Mouse (Mus musculus): ENCODE data around the gene Mrps27. TPM values are rescaled to one million over a fixed set of nuclear protein-coding genes. Genes with fewer than 3 reads are reported as not detected.

The Mrps27 gene
- polyA plus RNA-seq, 1 experiment from 2014 or later, result 63.4 TPM

DNA sequence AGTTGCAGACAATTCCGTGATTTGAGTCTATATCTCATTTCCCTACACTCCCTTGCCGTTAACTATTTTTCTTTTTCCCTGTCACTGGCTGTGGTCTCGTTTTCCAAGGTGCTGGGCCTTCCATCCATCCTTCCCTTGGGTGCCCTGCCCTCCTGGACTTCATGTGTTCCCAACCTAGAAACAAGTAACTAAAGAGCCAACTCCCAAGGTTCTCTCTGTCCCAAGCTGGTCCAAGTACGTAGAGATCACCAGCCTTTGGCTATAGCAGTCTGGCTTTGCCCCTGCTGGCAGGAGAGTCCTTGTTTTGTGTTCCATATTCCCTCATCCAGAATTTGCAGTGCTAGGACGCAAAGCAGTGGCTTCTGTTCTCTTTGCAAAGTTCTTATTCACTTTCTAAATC, 106.7 kb downstream of the Mrps27 start:
- Histone ChIP-seq H3K9me3 (ENCODE audit: control insufficient read depth, low read length) (no peaks in the 10 kb centered on the region), H3K27me3 (ENCODE audit: control insufficient read depth, insufficient read depth, low read length) (no peaks in the 10 kb centered on the region), H3K27ac (ENCODE audit: low read depth, low read length) (0 out of 2 replicates have a peak overlapping the region, but pooled peaks have one; percentile 12), H3K4me3 (ENCODE audit: low read depth, low read length) (no peak overlapping the region), H3K36me3 (ENCODE audit: control insufficient read depth, insufficient read depth, low read length) (no peaks in the 10 kb centered on the region), H3K4me1 (replicated peaks; ENCODE audit: control insufficient read depth, insufficient read depth, low read length) (peaks cover 25% of the 10 kb centered on the region), H3K4me2 (ENCODE audit: low read depth, low read length, severe bottlenecking) (no peak overlapping the region), H3K9ac (ENCODE audit: low read length) (no peak overlapping the region)
- DNase-seq (ENCODE audit: low spot score) (no peak), ATAC-seq (replicated peaks; ENCODE audit: low FRiP score) (no peak)
- WGBS, result 87% methylated on average over 5 of the region's 5 CpGs

DNA sequence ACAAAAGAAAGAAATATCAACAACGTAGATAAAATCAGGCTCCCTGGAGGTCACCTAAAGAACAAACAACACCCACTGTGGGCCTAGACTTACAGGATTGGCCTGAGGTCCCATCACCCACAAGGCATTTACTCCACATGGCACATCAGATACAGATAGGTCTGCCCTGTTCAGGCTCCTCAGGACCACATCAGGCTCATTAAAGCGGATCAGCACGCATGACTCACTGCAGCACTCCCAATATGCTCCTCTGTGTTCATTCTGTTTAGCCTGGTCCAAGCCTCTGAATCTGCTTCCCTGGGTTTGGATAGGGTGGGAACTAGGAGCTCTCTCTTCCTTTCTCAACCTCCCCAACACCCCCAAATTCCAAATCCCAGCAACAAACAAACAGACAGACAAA, 107.9 kb downstream of the Mrps27 start:
- DNase-seq (ENCODE audit: low spot score) (no peak), ATAC-seq (replicated peaks; ENCODE audit: low FRiP score) (no peak)
- 88% methylated on average over 3 of the region's 3 CpGs for WGBS
- peaks cover 17% of the 10 kb centered on the region for H3K4me1 ChIP-seq (replicated peaks; ENCODE audit: control insufficient read depth, insufficient read depth, low read length)
- no peaks in the 10 kb centered on the region for H3K36me3 ChIP-seq (ENCODE audit: control insufficient read depth, insufficient read depth, low read length)
- H3K9me3 ChIP-seq (ENCODE audit: control insufficient read depth, low read length), result no peaks in the 10 kb centered on the region
- no peak overlapping the region for H3K4me2 ChIP-seq (ENCODE audit: low read depth, low read length, severe bottlenecking)
- no peaks in the 10 kb centered on the region for H3K27me3 ChIP-seq (ENCODE audit: control insufficient read depth, insufficient read depth, low read length)
- no peak overlapping the region for H3K27ac ChIP-seq (ENCODE audit: low read depth, low read length)
- no peak overlapping the region for H3K4me3 ChIP-seq (ENCODE audit: low read depth, low read length)
- H3K9ac ChIP-seq (ENCODE audit: low read length), result no peak overlapping the region

DNA sequence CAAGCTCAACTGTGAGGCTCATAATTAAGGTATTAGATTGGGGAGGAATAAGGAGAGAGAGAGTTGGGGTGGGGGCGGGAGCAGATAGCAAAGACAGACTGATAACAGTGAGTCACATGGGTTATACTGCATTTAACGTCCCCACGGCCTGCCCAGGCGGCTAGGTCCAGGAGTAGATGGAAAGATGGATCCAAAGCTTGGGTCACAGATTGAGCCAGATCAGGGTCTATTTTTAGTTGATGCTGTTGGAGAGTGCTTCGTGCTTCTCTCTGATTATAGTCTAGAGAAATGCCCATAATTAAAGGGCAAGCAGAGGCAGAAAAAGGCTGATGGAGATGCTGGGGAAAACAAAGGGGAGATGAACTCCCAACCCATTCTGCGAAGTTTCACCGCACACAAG, 110.4 kb downstream of the Mrps27 start:
- Histone ChIP-seq H3K4me3 (ENCODE audit: low read depth, low read length) (no peak overlapping the region), H3K9me3 (ENCODE audit: control insufficient read depth, low read length) (no peaks in the 10 kb centered on the region), H3K9ac (ENCODE audit: low read length) (no peak overlapping the region), H3K4me1 (replicated peaks; ENCODE audit: control insufficient read depth, insufficient read depth, low read length) (0 out of 2 replicates have a peak, but pooled peaks cover 8% of the 10 kb centered on the region), H3K27ac (ENCODE audit: low read depth, low read length) (no peak overlapping the region), H3K36me3 (ENCODE audit: control insufficient read depth, insufficient read depth, low read length) (no peaks in the 10 kb centered on the region), H3K27me3 (ENCODE audit: control insufficient read depth, insufficient read depth, low read length) (no peaks in the 10 kb centered on the region), H3K4me2 (ENCODE audit: low read depth, low read length, severe bottlenecking) (no peak overlapping the region)
- DNase-seq (ENCODE audit: low spot score), result no peak
- ATAC-seq (replicated peaks; ENCODE audit: low FRiP score), result no peak
- WGBS, result 90% methylated on average over 7 of the region's 7 CpGs

DNA sequence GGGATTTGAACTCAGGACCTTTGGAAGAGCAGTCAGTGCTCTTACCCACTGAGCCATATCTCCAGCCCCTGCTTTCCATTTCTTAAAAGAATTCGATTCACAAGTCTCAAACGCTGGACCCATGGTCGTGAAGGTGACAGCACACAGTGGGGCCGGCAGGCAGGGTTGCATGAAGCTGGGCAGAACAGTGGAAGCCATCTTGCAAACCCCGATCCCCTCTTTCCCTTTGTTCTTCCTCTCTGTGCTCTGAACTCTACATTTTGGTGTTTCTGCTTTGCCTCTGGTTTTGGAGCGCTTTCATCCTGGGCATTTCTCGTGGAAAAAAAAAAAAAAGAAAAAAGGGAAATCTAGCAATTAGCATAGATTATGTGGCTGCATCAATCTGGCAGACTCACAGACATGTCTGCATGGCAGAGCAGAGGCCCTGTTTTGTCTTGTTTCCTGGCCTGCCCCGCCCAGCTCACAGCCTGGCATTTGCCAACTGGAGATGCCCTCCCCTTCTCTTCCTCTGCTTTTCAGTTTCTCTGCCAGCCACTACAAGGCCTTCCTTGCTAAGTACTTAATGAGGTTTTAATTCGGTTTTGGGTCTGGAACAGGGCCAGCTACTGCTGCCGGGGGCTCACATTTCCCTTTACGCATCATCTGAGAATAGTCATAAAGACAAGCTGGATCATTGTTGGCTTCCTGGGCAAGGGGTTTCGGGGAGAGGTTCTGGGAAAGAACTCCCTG, 114.2 kb downstream of the Mrps27 start:
- Histone ChIP-seq H3K4me3 (ENCODE audit: low read depth, low read length) (no peak overlapping the region), H3K9ac (ENCODE audit: low read length) (no peak overlapping the region), H3K27me3 (ENCODE audit: control insufficient read depth, insufficient read depth, low read length) (no peaks in the 10 kb centered on the region), H3K9me3 (ENCODE audit: control insufficient read depth, low read length) (no peaks in the 10 kb centered on the region; the same call in 1 of the 2 replicates), H3K36me3 (ENCODE audit: control insufficient read depth, insufficient read depth, low read length) (peaks cover 2% of the 10 kb centered on the region; the same call in 1 of the 2 replicates), H3K27ac (ENCODE audit: low read depth, low read length) (peak overlapping the region; percentile 50), H3K4me1 (replicated peaks; ENCODE audit: control insufficient read depth, insufficient read depth, low read length) (0 out of 2 replicates have a peak, but pooled peaks cover 8% of the 10 kb centered on the region), H3K4me2 (ENCODE audit: low read depth, low read length, severe bottlenecking) (no peak overlapping the region)
- ATAC-seq (replicated peaks; ENCODE audit: low FRiP score) (peak; percentile 68; the same call in 1 of the 2 replicates), DNase-seq (ENCODE audit: low spot score) (no peak)
- 80% methylated on average over 12 of the region's 12 CpGs for WGBS

DNA sequence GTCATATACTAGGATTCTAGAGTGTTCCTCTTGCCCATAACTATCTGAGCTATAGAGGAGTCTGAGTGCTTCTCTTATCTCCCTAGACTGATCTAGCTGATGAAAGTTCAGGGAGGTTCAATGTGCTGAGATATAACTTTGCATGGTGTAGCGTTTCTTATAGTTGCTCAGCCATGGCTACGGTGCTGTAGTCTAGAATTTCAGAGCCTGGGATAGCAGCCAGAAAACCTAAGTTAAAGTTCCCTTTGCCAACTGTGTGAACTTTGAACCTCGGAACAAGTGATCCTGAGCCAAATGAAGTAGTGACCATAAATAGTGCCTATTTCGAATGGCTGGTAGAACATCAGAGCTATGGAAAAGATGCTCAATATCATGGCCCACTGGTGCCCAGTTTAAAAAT, 115.0 kb downstream of the Mrps27 start:
- WGBS, result 95% methylated on average over 4 of the region's 4 CpGs
- peak overlapping the region; percentile 20 for H3K27ac ChIP-seq (ENCODE audit: low read depth, low read length)
- H3K4me1 ChIP-seq (replicated peaks; ENCODE audit: control insufficient read depth, insufficient read depth, low read length), result 0 out of 2 replicates have a peak, but pooled peaks cover 8% of the 10 kb centered on the region
- ATAC-seq (replicated peaks; ENCODE audit: low FRiP score), result no peak
- no peak for DNase-seq (ENCODE audit: low spot score)
- no peak overlapping the region for H3K4me2 ChIP-seq (ENCODE audit: low read depth, low read length, severe bottlenecking)
- H3K9ac ChIP-seq (ENCODE audit: low read length), result no peak overlapping the region
- no peak overlapping the region for H3K4me3 ChIP-seq (ENCODE audit: low read depth, low read length)
- no peaks in the 10 kb centered on the region; the same call in 1 of the 2 replicates for H3K9me3 ChIP-seq (ENCODE audit: control insufficient read depth, low read length)
- no peaks in the 10 kb centered on the region for H3K27me3 ChIP-seq (ENCODE audit: control insufficient read depth, insufficient read depth, low read length)
- peaks cover 2% of the 10 kb centered on the region; the same call in 1 of the 2 replicates for H3K36me3 ChIP-seq (ENCODE audit: control insufficient read depth, insufficient read depth, low read length)

DNA sequence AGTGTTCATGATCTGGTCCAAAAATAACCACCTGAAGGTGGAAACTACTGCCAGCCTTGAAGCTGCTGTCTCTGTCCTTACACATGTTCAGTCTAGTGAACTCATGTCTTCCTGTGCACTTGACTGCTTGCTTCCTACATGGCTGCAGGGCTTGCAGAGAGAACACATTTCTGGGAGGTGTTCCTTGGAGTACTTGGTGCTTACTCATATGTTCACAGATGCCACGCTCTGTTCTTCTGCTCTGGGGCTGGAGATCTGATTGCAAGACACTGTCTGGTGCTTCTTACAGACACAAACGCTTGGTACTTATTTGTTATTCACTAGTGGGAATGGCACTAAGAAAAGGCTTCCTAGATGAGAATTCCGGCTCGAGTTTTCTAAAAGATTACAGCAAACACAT, 117.3 kb downstream of the Mrps27 start:
- Histone ChIP-seq H3K9me3 (ENCODE audit: control insufficient read depth, low read length) (no peaks in the 10 kb centered on the region; the same call in 1 of the 2 replicates), H3K4me2 (ENCODE audit: low read depth, low read length, severe bottlenecking) (no peak overlapping the region), H3K4me1 (replicated peaks; ENCODE audit: control insufficient read depth, insufficient read depth, low read length) (no peaks in the 10 kb centered on the region), H3K4me3 (ENCODE audit: low read depth, low read length) (no peak overlapping the region), H3K9ac (ENCODE audit: low read length) (no peak overlapping the region), H3K36me3 (ENCODE audit: control insufficient read depth, insufficient read depth, low read length) (peaks cover 2% of the 10 kb centered on the region; the same call in 1 of the 2 replicates), H3K27me3 (ENCODE audit: control insufficient read depth, insufficient read depth, low read length) (no peaks in the 10 kb centered on the region), H3K27ac (ENCODE audit: low read depth, low read length) (no peak overlapping the region)
- DNase-seq (ENCODE audit: low spot score) (no peak), ATAC-seq (replicated peaks; ENCODE audit: low FRiP score) (no peak)
- 96% methylated on average over 4 of the region's 4 CpGs for WGBS

DNA sequence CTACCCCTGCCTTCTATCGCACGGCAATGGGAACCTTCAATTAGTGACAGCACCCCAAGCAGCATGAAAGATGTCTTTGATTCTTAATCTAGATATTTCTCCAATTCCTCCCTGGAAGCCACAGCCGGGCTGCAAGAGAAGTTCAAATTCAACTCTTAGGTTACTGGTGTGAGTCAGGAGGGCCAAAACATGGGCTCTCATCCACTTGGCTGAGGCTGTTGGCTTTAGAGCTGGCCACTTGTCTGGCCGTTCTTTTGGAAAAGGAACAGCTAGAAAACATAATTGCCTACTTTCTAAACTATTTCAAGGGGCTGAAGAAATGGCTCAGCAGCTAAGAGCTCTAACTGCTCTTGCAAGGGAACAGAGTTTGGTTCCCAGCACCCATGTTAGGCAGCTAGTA, 120.0 kb downstream of the Mrps27 start:
- DNase-seq (ENCODE audit: low spot score), result no peak
- H3K36me3 ChIP-seq (ENCODE audit: control insufficient read depth, insufficient read depth, low read length), result peaks cover 2% of the 10 kb centered on the region; the same call in 1 of the 2 replicates
- no peaks in the 10 kb centered on the region for H3K27me3 ChIP-seq (ENCODE audit: control insufficient read depth, insufficient read depth, low read length)
- H3K9ac ChIP-seq (ENCODE audit: low read length), result no peak overlapping the region
- H3K27ac ChIP-seq (ENCODE audit: low read depth, low read length), result no peak overlapping the region
- H3K4me2 ChIP-seq (ENCODE audit: low read depth, low read length, severe bottlenecking), result no peak overlapping the region
- no peak overlapping the region for H3K4me3 ChIP-seq (ENCODE audit: low read depth, low read length)
- peaks cover 2% of the 10 kb centered on the region; the same call in 1 of the 2 replicates for H3K4me1 ChIP-seq (replicated peaks; ENCODE audit: control insufficient read depth, insufficient read depth, low read length)
- no peak for ATAC-seq (replicated peaks; ENCODE audit: low FRiP score)
- whole genome bisulfite sequencing, result 82% methylated on average over 4 of the region's 4 CpGs
- H3K9me3 ChIP-seq (ENCODE audit: control insufficient read depth, low read length), result no peaks in the 10 kb centered on the region; the same call in 1 of the 2 replicates

All from forebrain, embryonic 11.5 days (tissue).